Mouse (Mus musculus) midbrain, embryonic 14.5 days (tissue): ENCODE measurements around the gene Unk. TPM values are rescaled to one million over a fixed set of nuclear protein-coding genes. Genes with fewer than 3 reads are reported as not detected.
A peak's percentile ranks its signal among the peaks of the same experiment; 100 is the strongest.

Experiments
- ATAC-seq: fragments of 200-750 bp; cut with Nextera tagmentation; 2 replicates; pipeline ENCODE4 v1.8.0; 2017; ENCODE audit warnings: moderate number of reproducible peaks, moderate library complexity; ENCODE audit not compliant: low FRiP score, low TSS enrichment
- DNase-seq: peaks from one replicate; pipeline ENCODE4 v3.0.0-alpha.2; 2015
- H3K27ac ChIP-seq: fragments of 300-500 bp; sonication (generic); replicated peaks from 2 replicates; pipeline ENCODE4 v1.5.1; 2014; ENCODE audit warnings: mild to moderate bottlenecking, low read depth, low read length, moderate library complexity
- H3K27me3 ChIP-seq: fragments of 300-500 bp; sonication (generic); 2 replicates; pipeline ENCODE4 v1.6.1; 2014; ENCODE audit warnings: low read length, control low read depth, mixed read lengths; ENCODE audit not compliant: control insufficient read depth, insufficient read depth
- H3K36me3 ChIP-seq: fragments of 300-500 bp; sonication (generic); 2 replicates; pipeline ENCODE4 v1.6.1; 2014; ENCODE audit warnings: low read length, control low read depth; ENCODE audit not compliant: control insufficient read depth, insufficient read depth
- H3K4me1 ChIP-seq: fragments of 300-500 bp; sonication (generic); 2 replicates; pipeline ENCODE4 v1.6.1; 2014; ENCODE audit warnings: mild to moderate bottlenecking, antibody characterized with exemption, low read length, control low read depth; ENCODE audit not compliant: control insufficient read depth, insufficient read depth
- H3K4me2 ChIP-seq: fragments of 300-500 bp; sonication (generic); 2 replicates; pipeline ENCODE4 v1.6.1; 2014; ENCODE audit warnings: mild to moderate bottlenecking, low read length, moderate library complexity
- H3K4me3 ChIP-seq: fragments of 300-500 bp; sonication (generic); replicated peaks from 2 replicates; pipeline ENCODE4 v1.5.1; 2014; ENCODE audit warnings: low read depth, low read length
- H3K9ac ChIP-seq: fragments of 300-500 bp; sonication (generic); replicated peaks from 2 replicates; pipeline ENCODE4 v1.6.1; 2014; ENCODE audit warnings: mild to moderate bottlenecking, low read length, moderate library complexity
- H3K9me3 ChIP-seq: fragments of 300-500 bp; sonication (generic); 2 replicates; pipeline ENCODE4 v1.6.1; 2016; ENCODE audit warnings: low read length, control low read depth, mixed read lengths; ENCODE audit not compliant: control insufficient read depth
- WGBS: fragments of 180-500 bp; shearing (Covaris S2); extraction: QIAGEN DNeasy Blood & Tissue Kit; methylation state at CpG from one replicate; pipeline ENCODE4 v1.1.7; 2014; 5-methylcytosine and 5-hydroxymethylcytosine counted together
- polyA plus RNA-seq: library from polyadenylated mRNA; unstranded; fragments of >200 nt; fragmentation: Nextera tagmentation; extraction: Ambion mirVana; gene quantifications from 2 replicates; pipeline ENCODE4 v1.2.1, GENCODE M21; 2014

The Unk gene
- polyA plus RNA-seq, 1 experiment from 2014 or later: 33.0 TPM

GRCm38 (mm10) chr11:116083096-116083672 is 53.1 kb downstream of the Unk start:
- Histone ChIP-seq H3K9ac (no peak overlapping the region), H3K9me3 (no peaks in the 10 kb centered on the region), H3K36me3 (peaks cover 54% of the 10 kb centered on the region), H3K27me3 (no peaks in the 10 kb centered on the region), H3K4me2 (no peak overlapping the region), H3K27ac (no peak overlapping the region), H3K4me1 (peaks cover 10% of the 10 kb centered on the region), H3K4me3 (no peak overlapping the region)
- ATAC-seq: no peak
- WGBS: 91% methylated on average over 14 of the region's 14 CpGs
- no peak for DNase-seq

GRCm38 (mm10) chr11:116084166-116084565 is 54.0 kb downstream of the Unk start:
- no peaks in the 10 kb centered on the region for H3K9me3 ChIP-seq
- no peaks in the 10 kb centered on the region for H3K27me3 ChIP-seq
- H3K4me3 ChIP-seq: no peak overlapping the region
- ATAC-seq (no peak), DNase-seq (no peak)
- H3K36me3 ChIP-seq: peaks cover 48% of the 10 kb centered on the region
- H3K27ac ChIP-seq: no peak overlapping the region
- no peak overlapping the region for H3K9ac ChIP-seq
- H3K4me2 ChIP-seq: no peak overlapping the region
- peaks cover 10% of the 10 kb centered on the region for H3K4me1 ChIP-seq
- 93% methylated on average over 6 of the region's 6 CpGs for WGBS

GRCm38 (mm10) chr11:116086258-116087193 is 56.4 kb downstream of the Unk start, which contains the start of gene Wbp2:
Gene Wbp2, minus strand, starts transcription at chr11:116086995.
- Histone ChIP-seq H3K4me1 (peaks cover 10% of the 10 kb centered on the region), H3K9me3 (no peaks in the 10 kb centered on the region), H3K27me3 (no peaks in the 10 kb centered on the region), H3K36me3 (peaks cover 24% of the 10 kb centered on the region), H3K27ac (peak within 1 kb of the TSS; percentile 73), H3K9ac (peak within 1 kb of the TSS; percentile 47; the same call in 1 of the 2 replicates), H3K4me3 (peak within 1 kb of the TSS; percentile 44), H3K4me2 (peak within 1 kb of the TSS; percentile 65)
- DNase-seq (peak; percentile 99), ATAC-seq (peak; percentile 98)
- WGBS: 4% methylated on average over 41 of the region's 43 CpGs

GRCm38 (mm10) chr11:116087194-116088130 is 57.3 kb downstream of the Unk start:
- Histone ChIP-seq H3K4me2 (peak overlapping the region; percentile 65), H3K27ac (0 out of 2 replicates have a peak overlapping the region, but pooled peaks have one; percentile 26), H3K36me3 (peaks cover 15% of the 10 kb centered on the region), H3K4me1 (peaks cover 10% of the 10 kb centered on the region), H3K9me3 (no peaks in the 10 kb centered on the region), H3K9ac (peak overlapping the region; percentile 18; the same call in 1 of the 2 replicates), H3K27me3 (no peaks in the 10 kb centered on the region), H3K4me3 (peak overlapping the region; percentile 44)
- ATAC-seq (peak; percentile 76), DNase-seq (peak; percentile 89)
- WGBS: 4% methylated on average over 31 of the region's 31 CpGs

GRCm38 (mm10) chr11:116088188-116088587 is 58.1 kb downstream of the Unk start:
- WGBS: 85% methylated on average over 8 of the region's 8 CpGs
- no peak overlapping the region for H3K9ac ChIP-seq
- DNase-seq (no peak), ATAC-seq (no peak)
- H3K27me3 ChIP-seq: no peaks in the 10 kb centered on the region
- H3K27ac ChIP-seq: no peak overlapping the region
- H3K4me1 ChIP-seq: peaks cover 10% of the 10 kb centered on the region
- H3K9me3 ChIP-seq: no peaks in the 10 kb centered on the region
- peaks cover 10% of the 10 kb centered on the region for H3K36me3 ChIP-seq
- peak overlapping the region; percentile 44; the same call in 1 of the 2 replicates for H3K4me3 ChIP-seq
- no peak overlapping the region for H3K4me2 ChIP-seq

- Histone ChIP-seq H3K36me3 (peaks cover 3% of the 10 kb centered on the region; the same call in 1 of the 2 replicates), H3K4me2 (no peak overlapping the region), H3K4me3 (no peak overlapping the region), H3K27me3 (no peaks in the 10 kb centered on the region), H3K27ac (no peak overlapping the region), H3K9ac (no peak overlapping the region), H3K4me1 (peaks cover 10% of the 10 kb centered on the region), H3K9me3 (no peaks in the 10 kb centered on the region)
- ATAC-seq (no peak), DNase-seq (no peak)
- 91% methylated on average over 11 of the region's 11 CpGs for WGBS
Observed at GRCm38 (mm10) chr11:116088741-116089394, 58.7 kb downstream of the Unk start.

- no peaks in the 10 kb centered on the region for H3K27me3 ChIP-seq
- no peaks in the 10 kb centered on the region for H3K9me3 ChIP-seq
- ATAC-seq: no peak
- no peak overlapping the region for H3K27ac ChIP-seq
- no peak overlapping the region for H3K4me3 ChIP-seq
- 90% methylated on average over 6 of the region's 6 CpGs for WGBS
- peaks cover 10% of the 10 kb centered on the region for H3K4me1 ChIP-seq
- no peak for DNase-seq
- H3K9ac ChIP-seq: no peak overlapping the region
- no peak overlapping the region for H3K4me2 ChIP-seq
- no peaks in the 10 kb centered on the region for H3K36me3 ChIP-seq
Observed at GRCm38 (mm10) chr11:116089545-116089944, 59.4 kb downstream of the Unk start.

GRCm38 (mm10) chr11:116091591-116091990 is 61.5 kb downstream of the Unk start:
- H3K4me1 ChIP-seq: no peaks in the 10 kb centered on the region
- no peak overlapping the region for H3K4me2 ChIP-seq
- 85% methylated on average over 6 of the region's 6 CpGs for WGBS
- no peak overlapping the region for H3K27ac ChIP-seq
- H3K27me3 ChIP-seq: no peaks in the 10 kb centered on the region
- DNase-seq: no peak
- H3K4me3 ChIP-seq: no peak overlapping the region
- H3K9ac ChIP-seq: no peak overlapping the region
- no peaks in the 10 kb centered on the region for H3K36me3 ChIP-seq
- ATAC-seq: no peak
- no peaks in the 10 kb centered on the region for H3K9me3 ChIP-seq
